Mouse (Mus musculus) intestine, embryonic 14.5 days (tissue): ENCODE results near the gene 4933425L06Rik. TPM values are rescaled to one million over a fixed set of nuclear protein-coding genes. Genes with fewer than 3 reads are reported as not detected.

Experiments
- ATAC-seq: fragments of 200-750 bp; cut with Nextera tagmentation; replicated peaks from 2 replicates; pipeline ENCODE4 v1.8.0; 2017; ENCODE audit warnings: low read depth, moderate number of reproducible peaks, moderate TSS enrichment, moderate library complexity; ENCODE audit not compliant: low FRiP score, low TSS enrichment
- DNase-seq: peaks from one replicate; pipeline ENCODE4 v3.0.0-alpha.2; 2018; ENCODE audit warnings: low spot score
- H3K27ac ChIP-seq: fragments of 300-500 bp; sonication (generic); 2 replicates; pipeline ENCODE4 v1.5.1; 2014; ENCODE audit warnings: low read depth, mild to moderate bottlenecking, control low read depth
- H3K27me3 ChIP-seq: fragments of 300-500 bp; sonication (generic); replicated peaks from 2 replicates; pipeline ENCODE4 v1.6.1; 2014; ENCODE audit warnings: low read length, control low read depth; ENCODE audit not compliant: control insufficient read depth, insufficient read depth
- H3K36me3 ChIP-seq: fragments of 300-500 bp; sonication (generic); 2 replicates; pipeline ENCODE4 v1.6.1; 2014; ENCODE audit warnings: low read length, control low read depth; ENCODE audit not compliant: control insufficient read depth, insufficient read depth
- H3K4me1 ChIP-seq: fragments of 300-500 bp; sonication (generic); replicated peaks from 2 replicates; pipeline ENCODE4 v1.6.1; 2014; ENCODE audit warnings: low read length, control low read depth, mixed read lengths; ENCODE audit not compliant: control insufficient read depth, insufficient read depth
- H3K4me2 ChIP-seq: fragments of 300-500 bp; sonication (generic); 2 replicates; pipeline ENCODE4 v1.6.1; 2014; ENCODE audit warnings: low read length
- H3K4me3 ChIP-seq: fragments of 300-500 bp; sonication (generic); 2 replicates; pipeline ENCODE4 v1.5.1; 2014; ENCODE audit warnings: low read depth, low read length, control low read depth, mixed read lengths
- H3K9ac ChIP-seq: fragments of 300-500 bp; sonication (generic); 2 replicates; pipeline ENCODE4 v1.6.1; 2014; ENCODE audit warnings: mild to moderate bottlenecking, low read length
- H3K9me3 ChIP-seq: fragments of 300-500 bp; sonication (generic); 2 replicates; pipeline ENCODE4 v1.6.1; 2016; ENCODE audit warnings: low read length, control low read depth; ENCODE audit not compliant: control insufficient read depth
- WGBS: fragments of 180-500 bp; shearing (Covaris S2); extraction: QIAGEN DNeasy Blood & Tissue Kit; methylation state at CpG from one replicate; pipeline ENCODE4 v1.1.7; 2014; 5-methylcytosine and 5-hydroxymethylcytosine counted together
- polyA plus RNA-seq: library from polyadenylated mRNA; unstranded; fragments of >200 nt; fragmentation: Nextera tagmentation; extraction: Ambion mirVana; gene quantifications from 2 replicates; pipeline ENCODE4 v1.2.1, GENCODE M21; 2014

Gene 4933425L06Rik
- polyA plus RNA-seq, 1 experiment from 2014 or later: not detected

DNA sequence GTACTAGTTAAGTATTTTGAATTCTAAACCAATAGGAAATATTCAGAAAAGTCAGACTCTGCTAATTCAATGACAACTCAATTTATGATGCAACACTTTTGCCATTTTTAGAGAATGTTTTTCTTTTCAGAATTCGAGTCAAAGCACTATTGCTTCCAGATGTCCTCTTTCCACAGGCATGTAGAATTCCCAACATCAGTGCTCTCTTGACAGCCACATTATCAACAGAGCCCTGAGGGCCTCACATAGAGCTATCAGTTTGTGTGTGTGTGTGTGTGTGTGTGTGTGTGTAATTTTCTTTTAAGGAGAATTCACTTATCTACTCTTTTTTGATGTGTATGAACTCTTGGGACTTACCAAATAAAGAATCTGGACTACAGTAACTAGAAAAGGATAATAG is 64.9 kb downstream of the 4933425L06Rik start:
- Histone ChIP-seq H3K27me3 (no peaks in the 10 kb centered on the region), H3K27ac (no peak overlapping the region), H3K4me2 (no peak overlapping the region), H3K9me3 (no peaks in the 10 kb centered on the region), H3K36me3 (no peaks in the 10 kb centered on the region), H3K4me1 (no peaks in the 10 kb centered on the region), H3K9ac (no peak overlapping the region), H3K4me3 (no peak overlapping the region)
- DNase-seq: no peak
- 24% methylated on average over 1 of the region's 1 CpGs for WGBS
- ATAC-seq: no peak

DNA sequence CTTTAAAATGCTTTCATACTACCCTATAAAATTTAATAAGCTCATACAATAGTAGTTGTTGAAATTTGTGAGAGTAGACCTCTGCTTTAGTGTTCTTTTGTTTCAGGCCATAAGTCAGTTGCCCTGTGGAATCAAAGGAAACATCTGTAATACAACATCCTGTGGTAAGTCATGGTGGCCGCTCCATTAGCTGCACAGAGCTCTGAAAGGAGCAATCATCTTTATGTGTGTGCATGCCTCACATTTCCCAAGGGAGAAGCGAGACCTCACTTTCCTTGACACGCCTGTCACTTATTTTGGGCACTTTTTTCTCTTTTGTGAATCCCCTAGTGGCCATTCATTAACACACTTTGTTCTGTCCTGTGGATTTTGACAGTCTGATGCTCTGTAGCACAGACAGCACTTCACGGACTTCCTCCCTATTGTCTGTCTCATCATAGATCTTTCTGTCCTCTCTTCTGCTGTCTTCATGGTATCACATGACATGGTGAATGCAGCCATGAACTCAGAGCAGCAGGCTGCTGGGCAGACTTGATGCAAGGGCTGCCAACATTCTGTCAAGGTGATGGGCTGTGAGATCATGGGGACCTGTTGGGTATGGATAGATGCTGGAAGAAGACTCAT is 66.0 kb downstream of the 4933425L06Rik start:
- ATAC-seq (no peak), DNase-seq (no peak)
- Histone ChIP-seq H3K27ac (no peak overlapping the region), H3K9me3 (no peaks in the 10 kb centered on the region), H3K9ac (no peak overlapping the region), H3K4me2 (no peak overlapping the region), H3K36me3 (no peaks in the 10 kb centered on the region), H3K27me3 (no peaks in the 10 kb centered on the region), H3K4me3 (no peak overlapping the region), H3K4me1 (no peaks in the 10 kb centered on the region)
- WGBS: 78% methylated on average over 4 of the region's 4 CpGs

DNA sequence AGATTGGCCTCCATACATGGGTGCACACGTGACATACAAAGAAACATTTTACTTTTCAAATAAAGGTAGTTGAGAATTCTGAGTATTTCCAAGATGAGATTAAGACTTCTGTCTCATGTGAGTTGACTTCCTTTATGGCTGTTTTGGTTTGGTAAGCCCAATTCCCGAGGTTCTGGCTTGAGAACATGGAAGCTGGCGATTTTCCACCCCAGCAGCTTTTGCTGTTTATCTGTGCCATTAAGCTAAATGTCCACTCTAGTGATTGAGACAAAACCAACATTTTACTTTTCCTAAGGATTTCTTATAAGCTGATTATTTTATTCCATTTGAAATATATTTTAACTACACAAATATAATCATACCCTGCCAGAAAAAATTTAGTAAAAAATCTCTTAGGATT is 68.1 kb downstream of the 4933425L06Rik start:
- no peaks in the 10 kb centered on the region for H3K27me3 ChIP-seq
- no peak for DNase-seq
- 86% methylated on average over 3 of the region's 3 CpGs for WGBS

DNA sequence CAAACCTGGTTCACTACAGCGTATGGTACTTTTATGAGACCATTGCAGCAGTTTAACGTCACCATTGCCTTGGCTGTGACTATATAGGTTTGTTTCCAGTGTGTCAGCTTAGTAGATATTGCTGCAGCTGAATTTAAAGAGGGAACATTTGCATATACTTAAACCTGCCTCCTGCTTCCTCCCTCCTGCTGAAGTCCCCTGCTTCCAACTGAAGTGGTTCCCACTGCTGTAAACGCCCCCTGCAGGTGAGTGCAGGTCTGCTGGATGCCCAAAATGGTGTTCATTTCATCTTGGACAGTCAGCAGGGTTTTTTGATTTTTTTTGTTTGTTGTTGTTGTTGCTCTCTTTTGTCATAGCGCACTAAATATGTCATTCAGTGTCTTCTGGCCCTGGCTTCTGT is 72.0 kb downstream of the 4933425L06Rik start:
- Histone ChIP-seq H3K4me3 (no peak overlapping the region), H3K4me1 (no peaks in the 10 kb centered on the region), H3K4me2 (no peak overlapping the region), H3K36me3 (no peaks in the 10 kb centered on the region), H3K9me3 (no peaks in the 10 kb centered on the region), H3K9ac (no peak overlapping the region), H3K27ac (no peak overlapping the region), H3K27me3 (no peaks in the 10 kb centered on the region)
- no peak for DNase-seq
- ATAC-seq: no peak
- WGBS: 58% methylated on average over 4 of the region's 4 CpGs

More for the DNA sequence above, 68.1 kb downstream of the 4933425L06Rik start:
- no peaks in the 10 kb centered on the region for H3K4me1 ChIP-seq
- H3K9me3 ChIP-seq: no peaks in the 10 kb centered on the region
- H3K36me3 ChIP-seq: no peaks in the 10 kb centered on the region
- H3K4me2 ChIP-seq: no peak overlapping the region
- no peak overlapping the region for H3K9ac ChIP-seq
- H3K4me3 ChIP-seq: no peak overlapping the region
- H3K27ac ChIP-seq: no peak overlapping the region
- no peak for ATAC-seq

DNA sequence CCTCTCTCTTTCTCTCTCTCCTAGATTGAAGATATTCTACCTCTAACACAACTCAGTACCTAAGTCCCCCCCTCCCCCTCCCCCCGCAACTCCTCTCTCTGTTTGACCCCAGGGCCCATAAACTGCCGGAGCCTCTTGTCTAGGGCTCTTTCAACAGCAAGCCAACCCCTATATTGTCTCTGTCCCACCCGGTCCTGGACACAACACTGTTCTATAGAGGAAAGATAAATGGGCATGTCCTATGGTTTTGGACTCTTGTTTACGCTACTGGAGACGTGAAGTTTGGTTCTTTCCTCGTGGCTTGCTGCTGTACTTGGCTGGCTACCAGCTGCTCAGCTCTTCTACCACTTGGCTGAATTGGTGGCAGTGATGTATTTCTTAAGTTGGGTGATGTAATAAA is 83.5 kb downstream of the 4933425L06Rik start:
- no peak overlapping the region for H3K4me3 ChIP-seq
- H3K9me3 ChIP-seq: no peaks in the 10 kb centered on the region
- no peak overlapping the region for H3K9ac ChIP-seq
- no peak overlapping the region for H3K27ac ChIP-seq
- no peaks in the 10 kb centered on the region for H3K4me1 ChIP-seq
- DNase-seq: no peak
- no peak for ATAC-seq
- H3K27me3 ChIP-seq: no peaks in the 10 kb centered on the region
- no peak overlapping the region for H3K4me2 ChIP-seq
- no peaks in the 10 kb centered on the region for H3K36me3 ChIP-seq
- WGBS: 56% methylated on average over 6 of the region's 6 CpGs

Other genes starting within 250 kb of the 4933425L06Rik start
- not detected in 2 replicates for gene Shisal2b, start 218.2 kb upstream of the 4933425L06Rik start, polyA plus RNA-seq
- 2.2 and 2.7 TPM in 2 replicates for gene Rgs7bp, start 27.2 kb upstream of the 4933425L06Rik start, polyA plus RNA-seq
- gene Rnf180, start 212.7 kb downstream of the 4933425L06Rik start, polyA plus RNA-seq: 4.5 and 5.2 TPM in 2 replicates